Mouse (Mus musculus) left cerebral cortex, postnatal 10 days (tissue): ENCODE measurements around the gene Eng. TPM values are rescaled to one million over a fixed set of nuclear protein-coding genes. Genes with fewer than 3 reads are reported as not detected.

Experiments used
- DNase-seq, 2 experiments: peaks; one replicate each; pipeline ENCODE4 v3.0.0; 2021 to 2022; ENCODE audit warnings: low spot score in 2 of 2, mixed read lengths in 1 of 2; ENCODE audit errors: extremely low spot score in 1 of 2
- intact Hi-C: fragments of 180-260 bp; cut with DNase I; formaldehyde crosslinking; loops from one replicate; pipeline ENCODE4 v1.15.1; 2025
- total RNA-seq, 2 experiments: library from RNA; stranded (reverse); gene quantifications; 2 replicates each; pipeline ENCODE4 v1.2.3; 2021

Gene Eng
- total RNA-seq, 2 experiments from 2014 or later = 24.9 to 25.2 TPM

- no peak for DNase-seq
- intact Hi-C loops = no loop called here
Measured at GRCm38 (mm10) chr2:32669876-32670275, 23.5 kb downstream of the Eng start.

- no peak for DNase-seq
- intact Hi-C loops = no loop called here
Measured at GRCm38 (mm10) chr2:32671147-32671546, 24.8 kb downstream of the Eng start.

DNA sequence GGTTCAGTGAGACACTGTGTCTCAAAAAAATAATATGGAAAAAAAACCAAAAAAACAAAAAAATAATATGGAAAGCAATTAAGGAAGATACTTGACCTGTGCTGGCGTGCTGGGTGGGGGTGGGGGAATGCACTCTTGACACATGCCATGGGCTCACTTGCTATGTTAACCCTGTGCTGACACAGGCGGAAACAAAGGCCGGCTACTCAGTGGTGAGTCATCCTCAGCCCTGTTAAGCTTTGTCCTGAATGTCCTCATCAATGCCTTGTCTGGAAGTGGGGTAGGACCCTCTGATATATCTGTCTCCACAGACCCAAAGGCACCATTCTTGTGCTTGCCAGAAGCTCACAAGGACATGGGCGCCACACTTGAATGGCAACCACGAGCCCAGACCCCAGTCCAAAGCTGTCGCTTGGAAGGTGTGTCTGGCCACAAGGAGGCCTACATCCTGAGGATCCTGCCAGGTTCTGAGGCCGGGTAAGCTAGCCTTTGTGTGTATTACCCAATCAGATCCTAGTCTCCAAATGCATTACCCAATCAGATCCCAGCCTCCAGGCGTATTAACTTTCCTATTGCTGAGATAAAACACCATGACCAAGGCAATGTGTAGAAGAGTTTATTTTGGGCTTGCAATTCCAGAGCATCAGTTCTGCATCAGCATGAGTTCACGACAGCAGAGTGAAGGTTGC, 25.7 kb downstream of the Eng start:
- intact Hi-C loops = no loop called here
- DNase-seq = no peak

DNA sequence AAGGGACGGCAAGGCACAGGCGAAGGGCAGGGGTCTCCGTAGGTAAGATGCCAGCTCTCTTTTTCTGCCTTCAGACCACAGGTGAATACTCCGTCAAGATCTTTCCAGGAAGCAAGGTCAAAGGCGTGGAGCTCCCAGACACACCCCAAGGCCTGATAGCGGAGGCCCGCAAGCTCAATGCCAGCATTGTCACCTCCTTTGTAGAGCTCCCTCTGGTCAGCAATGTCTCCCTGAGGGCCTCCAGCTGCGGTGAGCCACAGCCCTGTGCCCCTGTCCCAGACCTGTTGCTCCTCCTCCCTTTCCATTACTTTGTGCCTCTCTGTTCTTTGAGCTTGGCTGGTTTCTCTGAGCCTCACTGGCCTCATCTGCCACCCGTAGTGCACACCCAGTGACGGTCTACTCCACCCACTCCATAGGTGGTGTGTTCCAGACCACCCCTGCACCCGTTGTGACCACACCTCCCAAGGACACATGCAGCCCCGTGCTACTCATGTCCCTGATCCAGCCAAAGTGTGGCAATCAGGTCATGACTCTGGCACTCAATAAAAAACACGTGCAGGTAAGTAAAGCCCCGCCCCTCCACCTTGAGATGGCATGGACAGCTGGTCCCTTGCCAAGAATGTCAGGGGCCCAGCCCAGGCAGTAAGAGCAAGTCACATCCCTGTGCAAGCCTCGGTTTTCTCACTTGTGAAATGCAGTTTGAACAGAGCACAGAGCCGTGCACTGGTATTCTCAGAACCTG, 27.0 kb downstream of the Eng start:
- intact Hi-C loops = no loop called here
- no peak for DNase-seq

DNA sequence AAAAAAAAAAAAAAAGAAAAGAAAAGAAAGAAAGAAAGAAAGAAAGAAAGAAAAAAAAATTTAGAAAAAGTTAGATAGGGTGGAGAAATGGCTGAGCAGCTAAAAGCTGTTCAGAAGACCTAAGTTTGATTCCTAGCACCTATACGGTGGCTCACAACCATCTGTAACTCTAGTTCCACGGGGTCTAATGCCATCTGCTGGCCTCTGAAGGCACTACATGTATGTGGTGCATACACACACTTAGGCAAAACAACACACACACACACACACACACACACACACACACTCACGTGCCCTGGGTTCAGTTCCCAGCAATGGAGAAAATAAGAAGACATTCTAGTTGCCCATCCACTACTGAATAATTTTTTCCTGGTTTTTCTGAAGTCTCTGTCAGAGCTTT, 30.4 kb downstream of the Eng start:
- no peak for DNase-seq
- intact Hi-C loops = no loop called here

DNA sequence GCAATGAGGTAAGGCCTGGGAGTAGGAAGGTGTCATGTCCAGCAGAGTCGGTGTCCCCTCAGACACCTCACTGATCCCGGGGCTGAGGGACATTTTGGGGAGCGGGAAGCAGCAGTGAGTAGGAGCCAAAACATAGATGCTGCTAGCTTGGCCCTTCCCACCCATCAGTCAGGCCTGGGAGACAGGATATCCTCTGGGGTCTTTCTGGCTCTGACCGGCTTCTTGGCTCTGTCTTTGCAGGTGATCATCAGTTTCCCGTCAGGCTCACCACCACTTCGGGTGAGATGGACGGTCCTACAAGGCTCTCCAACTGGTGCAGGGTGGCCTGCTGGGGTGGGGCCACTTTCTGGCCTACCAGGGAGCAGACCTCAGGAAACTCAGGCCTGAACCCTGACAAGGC, 31.3 kb downstream of the Eng start:
- intact Hi-C loops = no loop called here
- no peak for DNase-seq

DNA sequence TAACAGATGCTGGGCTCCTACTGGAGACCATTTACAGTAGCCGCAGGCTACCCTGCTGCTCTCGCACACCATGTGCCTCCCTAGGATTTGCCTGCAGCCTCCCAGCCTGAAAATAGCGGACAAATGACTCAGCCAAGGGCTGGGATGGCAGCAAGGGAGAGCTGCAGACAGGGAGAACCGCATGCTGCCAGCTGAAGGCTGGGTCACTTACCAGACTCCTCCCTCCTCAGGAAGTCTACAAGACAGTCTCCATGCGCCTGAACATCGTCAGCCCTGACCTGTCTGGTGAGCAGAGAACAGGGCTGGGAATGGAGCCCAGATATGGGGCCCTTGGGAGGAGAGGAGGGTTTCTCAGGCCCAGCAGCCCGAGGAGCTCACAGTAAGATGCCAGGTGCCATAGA, 33.7 kb downstream of the Eng start:
- DNase-seq = peak in 1 of 2 experiments; percentile 32
- intact Hi-C loops = no loop called here

- intact Hi-C loops = no loop called here
- no peak for DNase-seq
Measured at GRCm38 (mm10) chr2:32680961-32681650, 34.7 kb downstream of the Eng start.

- intact Hi-C loops = no loop called here
- DNase-seq = no peak
Measured at GRCm38 (mm10) chr2:32681754-32682153, 35.4 kb downstream of the Eng start.

- intact Hi-C loops = no loop called here
- no peak for DNase-seq
Measured at GRCm38 (mm10) chr2:32682721-32683417, 36.5 kb downstream of the Eng start.

GRCm38 (mm10) chr2:32683701-32684100, 37.3 kb downstream of the Eng start:
- no peak for DNase-seq
- intact Hi-C loops = no loop called here

DNA sequence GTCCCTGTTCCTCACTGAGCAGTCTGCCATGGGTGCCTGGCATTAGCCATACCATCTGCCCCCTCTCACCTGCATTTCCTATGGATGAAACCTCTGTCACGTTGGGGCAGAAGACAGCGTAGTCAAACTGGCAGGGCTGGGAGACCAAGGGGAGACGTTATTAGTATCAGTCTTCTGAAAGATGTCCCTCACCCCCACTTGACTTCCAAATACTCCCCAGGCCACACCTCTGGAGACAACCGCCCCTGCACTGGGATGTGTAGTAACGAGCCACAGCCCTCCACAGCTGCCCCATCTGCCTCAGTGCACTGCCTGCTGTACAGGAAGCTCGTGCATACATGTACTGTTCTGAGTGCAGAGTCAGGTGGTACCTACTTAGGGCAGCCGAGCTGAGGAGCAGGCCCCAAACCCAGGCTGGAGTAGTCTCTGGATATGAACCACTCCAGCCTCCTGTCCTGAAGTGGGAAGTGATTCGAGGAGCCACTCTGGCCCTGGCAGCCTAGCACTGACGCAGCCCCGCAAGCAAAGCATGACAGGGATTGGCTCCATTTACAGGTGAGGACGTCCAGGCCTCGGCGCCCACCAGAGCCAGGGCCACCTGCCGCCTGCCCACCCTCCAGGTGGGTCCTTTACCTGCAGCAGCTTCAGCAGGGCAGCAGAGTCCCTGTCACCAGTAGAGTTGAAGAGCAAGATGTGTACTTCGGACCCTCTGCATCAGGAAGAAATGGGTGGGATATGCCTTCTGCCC, 38.5 kb downstream of the Eng start:
- intact Hi-C loops = no loop called here

DNA sequence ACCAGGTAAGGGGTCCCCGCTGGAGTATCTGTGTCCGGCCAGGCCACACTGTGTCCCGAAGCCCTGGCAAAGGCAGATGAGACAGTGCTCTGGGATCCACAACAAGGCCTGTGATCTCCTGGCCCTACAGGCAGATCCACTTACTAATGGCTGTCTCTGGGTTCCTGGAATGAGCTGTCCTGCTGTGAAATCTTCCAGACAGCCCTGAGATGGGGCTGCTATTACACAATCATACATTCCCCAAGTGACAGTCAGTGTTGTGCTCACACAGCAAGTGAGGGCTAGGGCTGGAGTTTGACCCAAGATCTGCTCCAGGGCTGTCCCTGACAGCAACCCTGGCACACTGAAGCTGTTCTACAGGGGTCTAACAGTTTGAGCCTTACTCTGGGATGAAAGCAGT, 39.4 kb downstream of the Eng start:
- intact Hi-C loops = no loop called here
- no peak for DNase-seq

More for the DNA sequence above, 38.5 kb downstream of the Eng start:
- DNase-seq = no peak

DNA sequence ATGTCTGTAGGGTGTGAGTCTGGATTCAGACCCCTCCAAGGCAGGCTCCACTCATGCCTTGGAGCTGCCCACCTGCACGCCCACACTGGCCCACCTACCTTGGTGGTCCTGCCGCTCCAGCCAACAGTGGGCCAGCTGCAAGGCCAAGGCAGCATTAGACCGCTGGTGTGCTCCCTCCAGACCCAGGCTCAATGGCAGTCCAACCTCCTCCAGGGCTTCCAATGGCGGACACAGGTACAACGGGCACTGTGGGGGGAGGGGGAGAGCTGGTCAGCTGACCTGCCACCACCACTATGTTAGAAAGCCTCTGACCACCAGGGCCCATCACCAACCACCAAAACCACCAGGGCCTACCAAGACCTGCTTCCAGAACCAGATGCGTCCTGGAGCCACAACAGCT, 40.2 kb downstream of the Eng start:
- intact Hi-C loops = no loop called here
- no peak for DNase-seq

GRCm38 (mm10) chr2:32687562-32687961, 41.2 kb downstream of the Eng start:
- intact Hi-C loops = no loop called here
- no peak for DNase-seq

DNA sequence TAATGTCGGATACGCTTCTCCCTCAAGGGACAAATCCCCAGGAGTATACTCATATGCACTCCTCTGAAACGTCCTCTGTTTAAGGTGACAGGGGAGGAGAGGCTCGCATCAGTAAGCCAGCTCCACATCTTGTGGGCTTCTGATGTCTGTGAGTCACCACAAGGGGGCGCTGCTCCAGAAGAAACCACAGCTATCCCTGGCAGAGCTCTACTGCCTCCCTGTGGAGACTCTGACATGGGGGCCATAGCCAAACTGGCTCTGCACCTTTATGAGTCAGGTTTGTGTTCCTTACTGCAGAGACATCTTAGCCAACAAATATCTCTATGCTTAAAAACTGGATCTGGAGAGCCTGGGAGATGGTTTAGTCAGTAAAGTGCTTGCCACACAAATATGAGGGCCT, 43.0 kb downstream of the Eng start:
- intact Hi-C loops = loop anchor here (1.0 kb wide), 1 partner anchor 58 kb away; no protein-coding TSS in a partner anchor
- DNase-seq = peak; percentile 85 to 92

DNA sequence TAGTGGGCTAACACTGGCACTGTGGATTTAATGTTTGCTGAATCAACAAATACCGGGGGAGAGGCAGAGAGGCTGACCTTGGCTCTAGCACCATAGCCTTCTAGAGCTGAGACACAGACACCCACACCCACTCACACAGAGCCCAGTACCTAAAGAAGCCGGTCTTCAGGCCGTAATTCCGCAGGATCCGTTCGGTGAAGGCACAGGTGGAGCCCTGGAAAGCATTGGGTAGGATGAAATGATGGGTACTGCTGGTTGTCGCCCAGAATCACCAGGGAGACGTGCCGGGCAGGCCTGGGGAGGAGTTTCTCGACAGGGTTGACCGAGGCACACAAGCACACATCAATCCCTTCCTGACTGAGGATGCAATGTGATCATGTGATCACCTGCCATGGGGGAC, 44.6 kb downstream of the Eng start:
- intact Hi-C loops = no loop called here
- DNase-seq = no peak

- intact Hi-C loops = no loop called here
- DNase-seq = no peak
Measured at GRCm38 (mm10) chr2:32692496-32692895, 46.1 kb downstream of the Eng start.

- intact Hi-C loops = no loop called here
Measured at GRCm38 (mm10) chr2:32693282-32693681, 46.9 kb downstream of the Eng start.

More at GRCm38 (mm10) chr2:32693282-32693681, 46.9 kb downstream of the Eng start:
- no peak for DNase-seq
